Mouse (Mus musculus) spleen, embryonic (tissue): ENCODE measurements around the gene Tnfrsf19.

Source experiments
- CTCF ChIA-PET: fragments of 350-600 bp; sonication (Branson Sonifier 250); formaldehyde crosslinking; loops from one replicate; lab custom pipeline; 2022; lab: Charles Lee

Tnfrsf19 gene

DNA sequence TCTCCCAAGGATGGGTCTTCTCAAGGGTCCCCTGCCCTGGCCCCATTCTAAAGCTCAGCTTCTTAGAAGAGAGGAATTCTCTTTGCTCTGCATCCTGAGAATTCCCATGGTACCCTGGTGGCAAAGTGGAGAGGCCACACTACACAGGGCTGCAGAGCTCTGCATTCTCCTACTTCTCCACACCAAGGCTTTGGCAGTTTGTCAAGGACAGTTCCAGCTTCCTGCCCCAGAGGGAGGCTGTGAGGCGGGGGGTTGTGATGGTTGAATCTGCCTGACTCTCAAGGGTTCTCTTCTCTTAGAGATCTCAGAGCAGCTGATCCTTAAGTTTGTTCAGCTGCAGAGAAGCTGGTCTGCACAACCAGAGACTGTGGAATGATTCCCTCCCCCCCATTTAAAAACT, 23.9 kb downstream of the Tnfrsf19 start:
- CTCF ChIA-PET, result interaction anchor here (0.6 kb wide), 1 partner anchor 71 kb away, joined by 6 read pairs; no protein-coding TSS in a partner anchor

- CTCF ChIA-PET, result no interaction called here
Observed at GRCm38 (mm10) chr14:61020968-61021367, 25.3 kb downstream of the Tnfrsf19 start.

GRCm38 (mm10) chr14:61019880-61020279, 26.4 kb downstream of the Tnfrsf19 start:
- CTCF ChIA-PET, result no interaction called here

DNA sequence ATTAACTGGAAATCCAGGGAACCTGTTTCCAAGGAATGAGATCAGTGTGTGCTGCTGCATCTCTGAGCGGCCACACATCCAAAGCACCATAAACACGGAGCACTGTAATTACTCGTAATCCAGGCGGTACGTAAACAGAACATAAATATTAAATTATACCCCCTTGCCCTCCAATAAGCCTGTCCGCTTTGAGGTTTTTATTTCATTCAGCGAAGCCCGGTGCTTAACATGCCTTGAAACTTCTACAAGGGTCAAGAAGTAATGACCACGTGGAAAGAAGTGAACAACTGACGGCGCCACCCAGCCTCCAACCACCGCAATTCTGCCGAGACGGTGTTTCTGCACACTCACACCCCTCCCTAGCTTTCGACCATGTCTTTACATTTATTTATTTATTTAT, 31.7 kb downstream of the Tnfrsf19 start:
- CTCF ChIA-PET, result no interaction called here

DNA sequence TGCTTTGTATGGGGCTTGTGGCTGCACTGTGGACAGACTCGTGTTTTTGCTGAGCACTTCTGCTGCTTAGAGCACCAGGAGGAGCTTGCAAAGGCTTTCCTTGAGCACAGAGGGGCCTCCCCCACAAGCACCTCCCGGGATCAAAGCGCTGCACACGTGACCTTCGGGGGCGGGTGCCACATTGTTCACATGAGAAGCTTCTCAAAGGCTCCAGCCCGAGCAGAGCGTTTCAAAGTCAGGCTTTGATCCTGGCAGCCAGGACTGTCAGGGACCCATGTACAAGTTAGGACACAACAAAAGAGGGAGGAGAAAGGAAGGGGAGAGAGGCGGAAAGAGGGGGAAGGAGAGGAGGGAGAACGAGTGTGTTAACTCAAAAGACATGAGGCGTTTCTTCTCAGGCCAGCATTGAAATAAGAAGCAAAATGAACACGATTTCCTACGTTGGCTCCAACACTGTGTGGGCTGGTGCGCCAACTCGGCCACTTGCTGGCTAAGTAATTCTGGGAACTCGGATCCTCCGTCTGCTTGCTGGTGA, 33.8 kb downstream of the Tnfrsf19 start:
- CTCF ChIA-PET, result no interaction called here

DNA sequence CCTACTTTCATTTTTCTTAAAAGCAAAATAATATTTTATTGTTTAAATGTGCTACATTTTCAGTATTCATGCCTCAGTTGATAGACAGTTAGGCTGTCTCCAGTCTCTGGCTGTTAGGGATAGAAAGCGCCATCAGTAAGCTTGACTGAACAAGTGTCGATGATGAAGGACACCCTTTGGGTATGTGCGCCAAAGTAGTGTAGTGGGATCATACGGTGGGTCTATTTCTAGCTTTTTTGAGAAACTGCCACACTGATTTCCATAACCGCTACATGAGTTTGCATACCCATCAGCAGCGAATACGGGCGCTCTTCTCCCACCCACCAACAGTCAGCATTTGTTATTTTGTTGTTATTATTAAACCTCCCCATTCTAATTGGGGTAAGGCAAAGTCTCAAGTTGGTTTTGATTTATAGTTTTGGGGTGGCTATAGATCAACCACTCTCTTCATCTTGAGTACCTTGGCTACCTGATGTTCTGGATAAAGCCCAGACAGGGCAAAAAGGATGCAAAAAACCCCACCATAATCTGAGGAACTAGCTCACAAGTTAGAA, 34.6 kb downstream of the Tnfrsf19 start:
- CTCF ChIA-PET, result no interaction called here

DNA sequence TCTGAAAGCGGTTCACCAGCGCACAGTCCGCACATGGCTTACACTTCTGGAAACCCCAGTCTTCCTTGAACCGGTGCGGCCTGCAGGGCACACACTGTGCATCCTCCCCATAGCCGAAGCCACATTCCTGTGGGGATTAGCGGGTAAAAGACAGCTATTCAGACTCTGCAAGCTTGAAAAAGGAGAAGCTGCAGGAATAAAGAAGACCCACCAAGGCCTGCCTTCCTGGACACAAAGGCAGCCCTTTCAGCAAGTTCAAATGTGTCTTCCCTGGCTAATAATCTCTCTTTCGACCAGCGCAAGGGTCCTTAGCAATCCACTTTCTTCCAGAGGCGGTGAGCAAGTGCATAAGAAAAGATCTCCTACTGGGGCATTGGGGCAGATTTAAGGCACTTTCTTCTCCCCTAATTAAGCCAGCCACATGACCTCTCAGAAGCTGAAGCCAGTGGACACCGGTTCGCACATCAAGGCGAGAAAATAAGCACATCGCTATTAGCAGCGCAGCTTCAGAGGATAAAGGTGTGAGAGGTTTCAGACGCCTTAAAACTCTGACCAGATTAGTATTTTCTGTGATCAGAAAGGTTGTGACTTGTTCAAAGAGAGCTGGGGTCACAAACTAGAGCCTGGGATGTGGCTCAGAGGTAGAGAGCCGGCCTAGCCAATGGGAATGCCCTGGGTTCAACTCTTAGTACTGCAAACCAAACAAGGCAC, 41.0 kb downstream of the Tnfrsf19 start:
- CTCF ChIA-PET, result no interaction called here

DNA sequence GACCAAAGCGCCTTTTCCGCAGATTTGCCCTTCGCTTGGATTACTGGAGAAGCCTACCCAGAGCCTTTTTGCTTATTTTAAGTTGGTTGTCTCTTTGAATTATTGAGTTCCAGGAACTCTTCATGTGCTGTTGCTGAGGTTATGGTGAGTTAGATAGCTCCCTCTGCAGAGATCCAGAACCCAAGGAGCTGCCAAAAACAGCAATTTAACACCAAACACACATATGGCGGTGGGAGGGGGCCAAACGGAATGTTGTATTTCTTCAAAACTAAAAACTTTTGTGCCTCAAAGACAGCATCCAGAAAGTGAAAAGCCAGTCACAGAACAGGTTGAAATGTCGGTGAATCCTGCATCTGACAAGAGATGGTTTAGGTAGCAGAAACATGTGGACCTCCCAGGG, 42.6 kb downstream of the Tnfrsf19 start:
- CTCF ChIA-PET, result no interaction called here

- CTCF ChIA-PET, result no interaction called here
Observed at GRCm38 (mm10) chr14:61000072-61000471, 46.2 kb downstream of the Tnfrsf19 start.

DNA sequence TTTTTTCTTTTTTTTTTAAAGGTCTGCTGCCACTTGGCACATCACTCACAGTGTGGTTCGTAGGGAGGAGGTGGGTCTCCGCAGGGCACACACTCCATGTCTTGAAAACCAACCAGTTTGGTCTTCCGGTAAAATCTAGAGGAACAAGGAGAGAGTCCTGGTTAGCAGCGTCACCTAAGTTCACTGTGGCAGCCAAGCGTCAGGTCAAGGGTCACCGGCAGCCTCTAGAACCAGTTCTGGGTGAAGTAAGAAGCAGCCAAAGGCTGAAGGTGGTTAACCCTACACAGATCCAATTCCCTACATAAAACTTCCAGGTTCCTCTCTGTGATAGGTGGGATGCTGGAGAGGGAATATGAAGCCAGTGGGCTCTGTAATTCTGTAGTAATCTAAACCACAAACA, 49.7 kb downstream of the Tnfrsf19 start:
- CTCF ChIA-PET, result no interaction called here

DNA sequence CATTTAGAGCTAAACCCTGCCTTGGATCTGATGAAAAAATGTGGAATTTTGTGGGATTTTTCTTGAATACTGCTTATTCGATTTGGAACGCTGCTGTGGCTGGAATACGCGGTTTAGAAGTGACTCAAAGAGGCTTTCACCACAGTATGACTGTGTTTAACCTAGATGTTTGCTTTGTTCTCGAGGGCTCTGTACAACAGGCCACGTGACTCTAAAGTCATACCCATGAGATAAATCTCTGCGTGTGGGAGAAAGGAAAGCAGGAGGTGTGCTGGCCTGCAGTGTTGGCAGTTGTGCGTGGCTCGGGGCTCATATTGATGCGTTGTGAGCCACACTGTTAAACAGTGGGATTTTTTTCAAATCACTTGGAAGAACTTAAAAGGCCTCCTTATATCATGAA, 52.8 kb downstream of the Tnfrsf19 start:
- CTCF ChIA-PET, result no interaction called here

DNA sequence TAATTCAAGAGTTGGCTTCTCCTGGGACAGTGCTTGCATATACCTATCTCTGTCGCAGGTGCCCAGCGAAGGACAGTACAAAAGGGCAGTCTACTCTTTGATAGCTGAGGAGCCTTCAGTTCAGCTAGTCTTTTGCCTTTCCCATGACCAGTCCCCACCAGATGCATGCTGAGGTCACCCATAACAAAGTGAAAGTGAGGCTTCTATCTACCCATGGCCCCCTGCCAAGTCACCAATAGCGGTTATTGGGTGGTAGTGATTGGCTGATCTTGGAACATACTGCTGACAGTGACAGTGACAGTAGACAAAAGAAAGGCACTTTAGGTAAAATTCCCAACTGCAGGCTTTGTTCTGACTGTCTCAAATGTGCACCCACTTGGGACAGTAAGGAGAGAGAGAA, 53.2 kb downstream of the Tnfrsf19 start:
- CTCF ChIA-PET, result no interaction called here

- CTCF ChIA-PET, result no interaction called here
Observed at GRCm38 (mm10) chr14:60992144-60992543, 54.1 kb downstream of the Tnfrsf19 start.

DNA sequence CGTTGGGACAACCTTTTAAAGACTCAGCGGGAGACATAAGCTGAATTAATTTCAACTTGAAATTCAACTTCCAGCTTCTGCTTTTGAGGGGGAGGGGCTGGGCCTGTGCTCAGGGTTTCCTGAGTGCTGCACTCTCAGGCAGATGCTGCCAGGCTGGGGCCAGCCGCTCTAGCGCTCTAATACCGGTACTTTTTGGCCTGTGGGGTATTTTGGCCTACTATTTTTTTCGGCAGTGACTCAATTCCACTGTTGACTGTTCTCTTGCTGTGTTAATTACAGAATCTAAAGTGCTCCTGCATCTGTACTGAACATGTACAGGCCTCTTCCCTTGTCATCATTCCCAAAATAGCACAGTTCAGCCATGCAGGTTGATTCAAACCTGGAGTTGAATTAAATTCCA, 58.1 kb downstream of the Tnfrsf19 start:
- CTCF ChIA-PET, result no interaction called here

- CTCF ChIA-PET, result no interaction called here
Observed at GRCm38 (mm10) chr14:60986926-60987325, 59.4 kb downstream of the Tnfrsf19 start.

- CTCF ChIA-PET, result no interaction called here
Observed at GRCm38 (mm10) chr14:60985077-60985476, 61.2 kb downstream of the Tnfrsf19 start.

DNA sequence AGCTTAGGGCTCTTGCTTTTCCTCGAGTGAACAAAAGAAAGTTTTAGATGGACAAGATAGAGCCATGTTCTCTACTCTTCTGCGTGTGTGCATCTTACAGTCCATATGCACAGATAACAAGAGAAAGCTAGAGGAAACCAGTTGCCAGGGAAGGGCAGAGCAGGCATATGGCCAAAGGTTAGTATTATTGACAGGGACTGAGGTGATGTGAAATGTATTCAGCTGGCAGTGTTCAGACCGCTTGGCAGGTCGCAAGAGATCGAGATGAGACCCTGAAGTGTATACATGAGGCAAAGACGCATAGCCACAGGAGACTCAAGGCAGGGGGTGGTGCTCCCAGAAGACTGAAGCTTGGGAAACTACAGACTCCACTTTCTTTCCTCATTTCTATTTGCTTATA, 62.0 kb downstream of the Tnfrsf19 start:
- CTCF ChIA-PET, result no interaction called here

GRCm38 (mm10) chr14:60982126-60982525, 64.2 kb downstream of the Tnfrsf19 start:
- CTCF ChIA-PET, result no interaction called here

- CTCF ChIA-PET, result no interaction called here
Observed at GRCm38 (mm10) chr14:60980244-60980887, 65.9 kb downstream of the Tnfrsf19 start.

GRCm38 (mm10) chr14:60978129-60978528, 68.2 kb downstream of the Tnfrsf19 start:
- CTCF ChIA-PET, result no interaction called here

DNA sequence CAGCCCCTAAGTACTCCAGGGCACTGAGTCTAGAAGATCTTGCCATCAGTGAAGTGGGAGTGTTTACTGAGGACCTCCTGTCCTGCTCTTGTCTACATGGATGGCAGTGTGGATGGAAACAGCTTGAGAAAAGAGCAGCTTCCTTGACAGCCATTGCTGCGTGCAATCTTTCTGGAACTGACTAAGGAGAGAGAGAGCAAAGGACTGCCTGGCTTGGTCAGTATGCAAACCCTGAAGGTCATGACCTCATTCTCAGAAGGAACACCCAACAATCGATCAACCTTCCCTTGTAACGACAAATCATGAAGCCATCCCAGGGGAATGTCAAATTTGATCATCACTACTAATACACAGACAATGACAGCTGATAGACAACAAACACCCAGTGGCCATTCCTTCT, 70.1 kb downstream of the Tnfrsf19 start:
- CTCF ChIA-PET, result no interaction called here

DNA sequence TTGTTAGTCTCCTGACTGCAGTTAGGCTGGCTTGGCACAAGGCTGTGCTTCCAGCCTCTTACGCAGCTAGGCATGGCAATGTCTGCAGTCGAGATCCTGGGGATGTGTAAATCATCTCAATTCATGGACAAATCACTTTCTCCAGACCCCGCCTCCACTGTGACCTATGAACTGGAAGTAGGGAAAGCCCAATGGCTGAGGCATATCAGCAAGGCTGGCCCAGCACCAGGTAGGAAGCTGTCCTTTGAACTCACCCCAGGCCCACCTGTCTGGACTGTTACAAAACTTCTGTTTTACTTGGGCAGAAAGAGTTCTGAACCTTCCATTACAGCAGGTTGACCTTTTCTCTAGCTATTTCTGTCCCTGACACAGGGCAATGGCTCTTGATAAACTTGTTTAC, 70.6 kb downstream of the Tnfrsf19 start:
- CTCF ChIA-PET, result no interaction called here

DNA sequence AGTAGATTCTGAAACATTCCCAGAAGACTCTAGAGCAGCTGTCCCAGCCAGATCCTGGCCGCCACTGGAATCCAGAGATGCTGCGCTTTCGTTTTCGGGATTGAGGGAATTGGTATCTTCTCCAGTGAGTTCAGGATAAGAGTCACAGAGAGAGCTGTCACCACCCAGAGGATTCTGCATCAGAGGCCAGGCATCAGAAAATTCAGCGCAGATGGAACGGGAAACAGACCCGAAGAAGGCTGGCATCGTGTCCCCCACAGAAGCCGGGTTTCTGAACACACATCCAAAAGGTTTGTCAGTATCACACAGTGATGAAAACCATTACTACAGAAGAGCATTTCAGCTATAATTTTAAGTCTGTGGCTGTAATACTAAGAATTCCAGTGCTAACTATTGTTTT, 75.3 kb downstream of the Tnfrsf19 start:
- CTCF ChIA-PET, result no interaction called here
